Mouse (Mus musculus): ENCODE results near the gene Scnn1a.

- TF ChIP-seq EP300 (optimal IDR thresholded peaks at IDR 0.05) = no peak
- TF ChIP-seq CTCF (IDR thresholded peaks at IDR 0.05; ENCODE audit: low read depth) = no peak
Observed at GRCm38 (mm10) chr6:125292256-125292655, 28.2 kb upstream of the Scnn1a start.
